Mouse (Mus musculus) limb, embryonic 10.5 days (tissue): ENCODE results near the gene Zfp967. TPM values are rescaled to one million over a fixed set of nuclear protein-coding genes. Genes with fewer than 3 reads are reported as not detected.
"Not testable (repeated sequence)": the region's sequence is repeated elsewhere in the genome, so short reads cannot be mapped to it uniquely, and the experiment has no call there.

ENCODE experiments used
- DNase-seq: peaks from one replicate; pipeline ENCODE4 v3.0.0-alpha.2; 2017; ENCODE audit warnings: low spot score
- H3K27ac ChIP-seq: fragments of 300-500 bp; sonication (generic); 2 replicates; pipeline ENCODE4 v1.5.1; 2016; ENCODE audit warnings: mild to moderate bottlenecking
- H3K27me3 ChIP-seq: fragments of 300-500 bp; sonication (generic); 2 replicates; pipeline ENCODE4 v1.6.1; 2016; ENCODE audit warnings: low read depth, mild to moderate bottlenecking; ENCODE audit not compliant: poor library complexity, severe bottlenecking
- H3K36me3 ChIP-seq: fragments of 300-500 bp; sonication (generic); 2 replicates; pipeline ENCODE4 v1.6.1; 2016; ENCODE audit warnings: mild to moderate bottlenecking, moderate library complexity
- H3K4me1 ChIP-seq: fragments of 300-500 bp; sonication (generic); 2 replicates; pipeline ENCODE4 v1.6.1; 2016
- H3K4me3 ChIP-seq: fragments of 300-500 bp; sonication (generic); 2 replicates; pipeline ENCODE4 v1.5.1; 2016; ENCODE audit warnings: mild to moderate bottlenecking, moderate library complexity
- H3K9me3 ChIP-seq: fragments of 300-500 bp; sonication (generic); replicated peaks from 2 replicates; pipeline ENCODE4 v1.6.1; 2016; ENCODE audit warnings: mild to moderate bottlenecking
- WGBS: fragments of 180-500 bp; shearing (Covaris S2); methylation state at CpG from one replicate; pipeline ENCODE4 v1.1.7; 2016; 5-methylcytosine and 5-hydroxymethylcytosine counted together
- polyA plus RNA-seq: library from polyadenylated mRNA; unstranded; fragments of >200 nt; fragmentation: Nextera tagmentation; extraction: Ambion mirVana; gene quantifications from 2 replicates; pipeline ENCODE4 v1.2.1, GENCODE M21; 2016

Gene Zfp967
- not detected in 2 replicates for polyA plus RNA-seq

GRCm38 (mm10) chr2:176520756-176521155 lies at the start of gene Zfp967:
Zfp967 (plus strand) TSS chr2:176521056.
- not testable (repeated sequence) for H3K4me1 ChIP-seq, H3K27me3 ChIP-seq, H3K36me3 ChIP-seq, DNase-seq, H3K27ac ChIP-seq, H3K9me3 ChIP-seq, H3K4me3 ChIP-seq
- WGBS, result no CpG with 5 or more reads among the region's 9 CpGs

DNA sequence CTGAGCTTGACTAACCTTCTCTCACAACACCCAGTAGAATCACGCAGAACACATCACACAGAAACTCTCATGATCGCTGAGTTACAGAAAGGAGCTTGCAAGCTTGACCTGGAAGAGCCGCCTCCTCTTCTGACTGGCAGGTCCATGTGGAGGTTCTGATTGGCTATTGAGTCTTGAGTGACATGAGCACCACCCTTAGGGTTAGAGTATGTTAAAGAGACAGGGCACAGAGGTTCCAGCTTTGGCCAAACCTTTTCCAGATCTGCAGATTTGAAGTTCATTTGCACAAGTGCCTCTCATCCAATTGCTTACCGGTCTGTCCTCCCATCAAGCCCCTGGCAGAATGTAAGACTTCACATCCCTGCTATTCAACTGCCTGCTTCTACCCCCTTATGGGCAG lies 34.2 kb upstream of the Zfp967 start, which contains the start of gene Gm14434:
Gene Gm14434 (minus strand): TSS at position 101 of the 400 bp plus-strand sequence.
- not testable (repeated sequence) for H3K27me3 ChIP-seq, H3K4me1 ChIP-seq, DNase-seq, H3K27ac ChIP-seq, H3K36me3 ChIP-seq, H3K4me3 ChIP-seq, H3K9me3 ChIP-seq
- WGBS, result no CpG with 5 or more reads among the region's 4 CpGs

Other genes with a start within 250 kb of the Zfp967 start
- gene Gm11009, start 201.6 kb upstream of the Zfp967 start, polyA plus RNA-seq, result not detected in 2 replicates
- 9.3 and 10.5 TPM in 2 replicates for gene Gm14435, start 97.5 kb upstream of the Zfp967 start, polyA plus RNA-seq
- gene Gm14434, start 34.3 kb upstream of the Zfp967 start, polyA plus RNA-seq, result 0.21 TPM in 1 of 2 replicates, not detected in the other
- 6.9 and 8.3 TPM in 2 replicates for gene Gm14308, start 115.3 kb downstream of the Zfp967 start, polyA plus RNA-seq
- 9.1 and 14.1 TPM in 2 replicates for gene Zfp973, start 149.5 kb downstream of the Zfp967 start, polyA plus RNA-seq
- gene Gm14305, start 187.3 kb downstream of the Zfp967 start, polyA plus RNA-seq, result 25.8 and 27.4 TPM in 2 replicates